Mouse (Mus musculus) stomach, embryonic 16.5 days (tissue): ENCODE measurements around the gene Arhgap8. TPM values are rescaled to one million over a fixed set of nuclear protein-coding genes. Genes with fewer than 3 reads are reported as not detected.
A peak's percentile ranks its signal among the peaks of the same experiment; 100 is the strongest.

Experiments used
- ATAC-seq: fragments of 200-750 bp; cut with Nextera tagmentation; 2 replicates; pipeline ENCODE4 v1.8.0; 2017; ENCODE audit warnings: moderate number of reproducible peaks, moderate TSS enrichment; ENCODE audit not compliant: insufficient read depth, low FRiP score
- H3K27ac ChIP-seq: fragments of 300-500 bp; sonication (generic); 2 replicates; pipeline ENCODE4 v1.5.1; 2014; ENCODE audit warnings: low read length
- H3K27me3 ChIP-seq: fragments of 300-500 bp; sonication (generic); 2 replicates; pipeline ENCODE4 v1.6.1; 2014; ENCODE audit warnings: low read length, control low read depth, mixed read lengths; ENCODE audit not compliant: control insufficient read depth, insufficient read depth
- H3K36me3 ChIP-seq: fragments of 300-500 bp; sonication (generic); 2 replicates; pipeline ENCODE4 v1.6.1; 2014; ENCODE audit warnings: low read length; ENCODE audit not compliant: control insufficient read depth, insufficient read depth
- H3K4me1 ChIP-seq: fragments of 300-500 bp; sonication (generic); 2 replicates; pipeline ENCODE4 v1.6.1; 2014; ENCODE audit warnings: low read length, control low read depth, mixed read lengths; ENCODE audit not compliant: control insufficient read depth, insufficient read depth
- H3K4me2 ChIP-seq: fragments of 300-500 bp; sonication (generic); 2 replicates; pipeline ENCODE4 v1.6.1; 2014; ENCODE audit warnings: low read depth, low read length, mixed read lengths
- H3K4me3 ChIP-seq: fragments of 300-500 bp; sonication (generic); replicated peaks from 2 replicates; pipeline ENCODE4 v1.5.1; 2014; ENCODE audit warnings: mild to moderate bottlenecking, low read length
- H3K9ac ChIP-seq: fragments of 300-500 bp; sonication (generic); 2 replicates; pipeline ENCODE4 v1.6.1; 2014; ENCODE audit warnings: low read length
- H3K9me3 ChIP-seq: fragments of 300-500 bp; sonication (generic); replicated peaks from 2 replicates; pipeline ENCODE4 v1.6.1; 2016; ENCODE audit warnings: low read length, control low read depth; ENCODE audit not compliant: control insufficient read depth
- WGBS: fragments of 180-500 bp; shearing (Covaris S2); extraction: QIAGEN DNeasy Blood & Tissue Kit; methylation state at CpG from one replicate; pipeline ENCODE4 v1.1.7; 2014; 5-methylcytosine and 5-hydroxymethylcytosine counted together
- polyA plus RNA-seq: library from polyadenylated mRNA; unstranded; fragments of >200 nt; fragmentation: Nextera tagmentation; extraction: Ambion mirVana; gene quantifications from 2 replicates; pipeline ENCODE4 v1.2.1, GENCODE M21; 2015

The Arhgap8 gene
- polyA plus RNA-seq, 1 experiment from 2014 or later, result 12.6 TPM

- ATAC-seq, result no peak
- no peaks in the 10 kb centered on the region for H3K36me3 ChIP-seq
- no peak overlapping the region for H3K4me2 ChIP-seq
- no peak overlapping the region for H3K4me3 ChIP-seq
- H3K27me3 ChIP-seq, result no peaks in the 10 kb centered on the region
- H3K9ac ChIP-seq, result no peak overlapping the region
- WGBS, result 77% methylated on average over 5 of the region's 5 CpGs
- no peaks in the 10 kb centered on the region; the same call in 1 of the 2 replicates for H3K4me1 ChIP-seq
- no peak overlapping the region for H3K27ac ChIP-seq
- H3K9me3 ChIP-seq, result no peaks in the 10 kb centered on the region
These were observed 73.8 kb downstream of the Arhgap8 start for GRCm38 (mm10) chr15:84793649-84794048.

GRCm38 (mm10) chr15:84800132-84800531, 80.3 kb downstream of the Arhgap8 start:
- H3K27me3 ChIP-seq, result no peaks in the 10 kb centered on the region
- ATAC-seq, result no peak
- no peaks in the 10 kb centered on the region for H3K36me3 ChIP-seq
- WGBS, result 81% methylated on average over 5 of the region's 5 CpGs
- no peaks in the 10 kb centered on the region for H3K4me1 ChIP-seq
- H3K27ac ChIP-seq, result no peak overlapping the region
- H3K4me3 ChIP-seq, result no peak overlapping the region
- no peak overlapping the region for H3K9ac ChIP-seq
- H3K4me2 ChIP-seq, result no peak overlapping the region
- no peaks in the 10 kb centered on the region for H3K9me3 ChIP-seq

- no peak for ATAC-seq
- 49% methylated on average over 3 of the region's 3 CpGs for WGBS
These were observed 83.8 kb downstream of the Arhgap8 start for GRCm38 (mm10) chr15:84803685-84804084.

GRCm38 (mm10) chr15:84809275-84809952, 89.6 kb downstream of the Arhgap8 start:
- Histone ChIP-seq H3K4me1 (no peaks in the 10 kb centered on the region), H3K4me2 (no peak overlapping the region), H3K9ac (no peak overlapping the region), H3K9me3 (no peaks in the 10 kb centered on the region), H3K27ac (no peak overlapping the region), H3K27me3 (no peaks in the 10 kb centered on the region), H3K4me3 (no peak overlapping the region), H3K36me3 (no peaks in the 10 kb centered on the region)
- ATAC-seq, result no peak
- WGBS, result 50% methylated on average over 21 of the region's 21 CpGs

More at GRCm38 (mm10) chr15:84803685-84804084, 83.8 kb downstream of the Arhgap8 start:
- Histone ChIP-seq H3K9ac (no peak overlapping the region), H3K4me1 (no peaks in the 10 kb centered on the region), H3K9me3 (no peaks in the 10 kb centered on the region), H3K27me3 (no peaks in the 10 kb centered on the region), H3K36me3 (no peaks in the 10 kb centered on the region), H3K4me2 (no peak overlapping the region), H3K4me3 (no peak overlapping the region), H3K27ac (no peak overlapping the region)

- H3K4me2 ChIP-seq, result no peak overlapping the region
- no peaks in the 10 kb centered on the region for H3K27me3 ChIP-seq
- H3K36me3 ChIP-seq, result no peaks in the 10 kb centered on the region
- H3K4me3 ChIP-seq, result no peak overlapping the region
- no peak for ATAC-seq
- no peak overlapping the region for H3K9ac ChIP-seq
- H3K9me3 ChIP-seq, result no peaks in the 10 kb centered on the region
- H3K4me1 ChIP-seq, result no peaks in the 10 kb centered on the region
- WGBS, result 70% methylated on average over 5 of the region's 5 CpGs
- H3K27ac ChIP-seq, result no peak overlapping the region
These were observed 91.3 kb downstream of the Arhgap8 start for GRCm38 (mm10) chr15:84811126-84811525.

GRCm38 (mm10) chr15:84812831-84813357, 93.0 kb downstream of the Arhgap8 start:
- Histone ChIP-seq H3K4me2 (no peak overlapping the region), H3K9me3 (no peaks in the 10 kb centered on the region), H3K4me3 (no peak overlapping the region), H3K27me3 (no peaks in the 10 kb centered on the region), H3K9ac (no peak overlapping the region), H3K36me3 (no peaks in the 10 kb centered on the region), H3K4me1 (no peaks in the 10 kb centered on the region), H3K27ac (no peak overlapping the region)
- WGBS, result 82% methylated on average over 11 of the region's 11 CpGs
- ATAC-seq, result 0 out of 2 replicates have a peak, but pooled peaks have one; percentile 18

- H3K36me3 ChIP-seq, result no peaks in the 10 kb centered on the region
- no peak overlapping the region for H3K4me2 ChIP-seq
- ATAC-seq, result no peak
- no peaks in the 10 kb centered on the region for H3K4me1 ChIP-seq
- H3K9ac ChIP-seq, result no peak overlapping the region
- H3K9me3 ChIP-seq, result no peaks in the 10 kb centered on the region
- H3K27me3 ChIP-seq, result no peaks in the 10 kb centered on the region
- no peak overlapping the region for H3K4me3 ChIP-seq
- WGBS, result 54% methylated on average over 4 of the region's 4 CpGs
- no peak overlapping the region for H3K27ac ChIP-seq
These were observed 95.3 kb downstream of the Arhgap8 start for GRCm38 (mm10) chr15:84815171-84815570.

GRCm38 (mm10) chr15:84817589-84817988, 97.7 kb downstream of the Arhgap8 start:
- H3K27ac ChIP-seq, result no peak overlapping the region
- no peaks in the 10 kb centered on the region for H3K9me3 ChIP-seq
- ATAC-seq, result 0 out of 2 replicates have a peak, but pooled peaks have one; percentile 17
- 66% methylated on average over 3 of the region's 3 CpGs for WGBS
- no peaks in the 10 kb centered on the region for H3K4me1 ChIP-seq
- no peak overlapping the region for H3K4me2 ChIP-seq
- H3K4me3 ChIP-seq, result no peak overlapping the region
- H3K27me3 ChIP-seq, result no peaks in the 10 kb centered on the region
- no peak overlapping the region for H3K9ac ChIP-seq
- H3K36me3 ChIP-seq, result no peaks in the 10 kb centered on the region

- no peak overlapping the region for H3K4me2 ChIP-seq
- H3K9me3 ChIP-seq, result no peaks in the 10 kb centered on the region
- no peak overlapping the region for H3K4me3 ChIP-seq
- no peaks in the 10 kb centered on the region for H3K36me3 ChIP-seq
- 87% methylated on average over 11 of the region's 11 CpGs for WGBS
- no peak for ATAC-seq
- no peaks in the 10 kb centered on the region for H3K4me1 ChIP-seq
- H3K27me3 ChIP-seq, result no peaks in the 10 kb centered on the region
- H3K27ac ChIP-seq, result no peak overlapping the region
- no peak overlapping the region for H3K9ac ChIP-seq
These were observed 98.4 kb downstream of the Arhgap8 start for GRCm38 (mm10) chr15:84818284-84818683.
